Mouse (Mus musculus) common myeloid progenitor, adult 5-6 weeks (primary cell): ENCODE measurements around the gene Ccdc190. TPM values are rescaled to one million over a fixed set of nuclear protein-coding genes. Genes with fewer than 3 reads are reported as not detected.

Experiments used
- ATAC-seq: replicated peaks from 2 replicates; pipeline ENCODE4 v1.8.0; 2016; ENCODE audit warnings: low read depth, mild to moderate bottlenecking, moderate TSS enrichment, inconsistent platforms; ENCODE audit not compliant: poor library complexity, severe bottlenecking
- total RNA-seq: library from RNA; stranded (forward); fragments of 200-1000, 187-1606 nt; gene quantifications from 2 replicates; pipeline ENCODE4 v1.2.3, GENCODE M21; 2017

The Ccdc190 gene
- total RNA-seq, 1 experiment from 2014 or later: not detected

DNA sequence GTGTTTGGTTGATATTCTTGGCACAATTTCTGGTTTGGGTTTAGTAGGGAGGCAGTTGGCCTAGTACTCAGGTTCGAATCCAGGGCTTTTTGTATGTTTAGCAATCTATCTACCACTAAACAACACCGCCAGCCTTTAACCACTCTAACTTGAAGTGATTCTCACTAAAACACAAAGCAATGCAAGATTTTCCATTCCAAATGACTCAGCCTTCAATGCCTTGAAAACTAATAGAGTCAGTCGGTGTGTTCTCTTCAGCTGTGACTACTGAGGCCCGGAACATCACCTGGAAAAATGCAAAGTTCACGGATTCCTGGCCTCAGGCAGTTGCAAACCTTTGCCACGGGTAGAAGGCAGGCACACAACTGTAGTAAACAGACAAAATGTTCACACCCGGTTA lies 3.2 kb downstream of the Ccdc190 start:
- no peak for ATAC-seq

DNA sequence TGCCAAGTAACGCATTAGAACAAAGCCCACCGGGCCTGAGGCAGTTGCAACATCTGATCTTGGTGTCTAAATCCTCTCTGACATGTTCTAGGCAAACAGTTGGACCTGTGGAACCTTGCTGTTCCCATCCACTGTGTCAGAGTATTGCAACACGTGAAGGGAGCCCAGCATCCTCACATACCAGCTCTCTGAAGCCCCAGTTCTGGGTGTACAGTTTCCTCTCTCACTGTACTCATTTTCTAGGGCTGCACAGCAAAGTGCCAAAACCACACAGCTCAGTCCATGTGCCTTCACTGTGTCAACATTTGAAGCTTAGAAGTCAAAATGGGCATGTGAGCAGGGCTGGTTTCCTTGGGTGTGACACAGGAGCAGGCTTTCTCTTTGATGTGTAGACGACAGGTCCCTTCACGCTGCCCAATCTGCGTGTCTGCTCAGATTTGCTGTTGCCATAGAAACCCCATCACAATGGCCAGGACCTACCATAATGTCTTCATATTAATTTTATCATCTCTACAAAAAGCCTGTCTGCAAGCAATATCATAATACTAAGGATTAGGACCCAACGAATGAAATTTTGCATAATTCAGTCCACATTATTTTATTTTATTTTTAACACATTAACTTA lies 3.8 kb downstream of the Ccdc190 start:
- ATAC-seq: no peak

DNA sequence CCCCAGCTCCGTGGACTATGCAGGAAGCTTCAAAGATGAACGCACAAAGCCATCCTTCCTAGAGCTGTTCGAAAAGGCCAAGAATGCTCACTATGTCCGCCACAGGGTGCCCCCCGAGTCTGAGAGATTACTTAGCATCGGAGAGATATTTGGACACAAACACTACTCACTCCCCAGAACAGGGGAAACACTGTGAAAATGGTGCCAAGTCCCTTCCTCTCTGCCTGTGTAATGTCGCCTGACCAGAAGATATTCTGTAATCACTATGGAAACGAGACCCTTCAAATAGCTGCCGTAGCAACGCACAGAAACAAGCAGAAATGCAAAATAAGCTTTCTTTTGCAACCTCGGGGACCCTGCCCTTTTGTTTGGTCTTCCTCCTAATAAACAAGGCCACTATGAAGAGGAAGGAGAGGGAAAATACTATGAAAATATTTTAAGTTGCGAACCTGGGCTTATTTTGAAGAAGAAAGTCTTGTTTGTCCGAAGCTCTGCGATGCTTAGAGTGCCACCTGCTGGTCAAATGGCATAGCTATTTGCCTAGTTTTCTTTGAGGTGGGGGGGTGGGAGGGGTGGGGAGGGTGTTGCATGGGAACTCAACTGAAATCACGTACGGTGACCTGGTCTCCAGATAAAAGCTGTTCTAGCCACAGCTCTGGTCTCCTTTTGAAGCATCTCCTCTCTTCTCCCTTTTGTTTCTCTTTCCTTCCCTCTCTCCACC lies 5.7 kb downstream of the Ccdc190 start:
- ATAC-seq: peak; percentile 53

DNA sequence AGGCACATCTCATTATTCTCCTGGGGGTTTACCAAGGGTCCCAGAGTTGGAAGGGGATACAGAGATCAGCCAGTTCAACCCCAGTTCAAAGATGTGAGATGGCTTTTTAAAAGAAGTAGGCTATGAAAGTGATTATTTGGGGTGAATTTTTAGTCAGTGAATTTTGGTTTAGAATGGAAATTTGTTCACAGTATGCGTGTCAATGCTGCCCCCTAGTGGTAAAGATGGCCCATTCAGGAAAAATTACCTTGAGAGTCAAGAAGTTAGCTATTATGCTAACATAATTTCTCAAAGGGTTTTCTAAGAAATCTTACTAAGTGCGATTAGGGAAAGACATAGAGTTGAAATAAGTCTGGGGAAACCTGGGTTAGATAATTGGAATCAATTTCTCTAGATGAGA lies 10.9 kb downstream of the Ccdc190 start:
- peak; percentile 69 for ATAC-seq

DNA sequence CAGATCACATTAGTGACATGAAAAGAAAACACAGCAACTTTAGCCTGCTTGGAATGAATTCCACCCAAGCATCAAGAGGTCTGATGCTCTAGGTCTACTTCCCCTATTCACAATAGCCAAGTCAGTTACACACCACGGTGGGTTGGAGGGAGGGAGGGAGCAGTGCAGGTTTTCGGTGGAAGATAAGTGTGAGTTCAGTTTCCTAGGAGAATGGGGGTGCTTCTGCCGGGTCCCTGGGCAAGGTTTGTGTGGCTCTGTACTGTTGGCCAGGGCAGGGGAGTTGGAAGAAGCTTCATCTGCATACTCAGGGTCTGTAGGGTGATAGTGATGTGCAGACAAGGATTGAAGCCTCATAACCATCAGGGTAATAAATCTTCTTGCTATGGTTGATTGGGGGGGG lies 17.6 kb downstream of the Ccdc190 start:
- ATAC-seq: no peak

DNA sequence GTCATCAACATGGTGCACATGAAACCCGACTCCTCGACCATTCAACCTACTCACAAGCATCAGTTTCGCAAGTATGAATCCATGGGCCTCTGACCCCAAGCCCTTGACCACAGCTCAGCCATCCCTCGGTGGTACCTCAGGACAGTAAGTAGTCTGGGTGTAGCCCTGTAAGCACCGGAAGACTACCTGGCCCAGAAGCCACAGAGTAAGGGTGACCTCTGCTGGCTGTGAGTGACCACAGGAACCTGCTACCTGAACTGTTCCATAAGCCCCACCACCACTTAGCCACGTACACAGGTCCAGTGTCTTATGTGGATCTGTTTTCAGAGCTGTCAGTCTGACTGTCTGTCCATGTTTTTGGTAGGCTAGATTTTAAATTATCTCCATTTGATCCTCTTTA lies 19.2 kb downstream of the Ccdc190 start:
- no peak for ATAC-seq

DNA sequence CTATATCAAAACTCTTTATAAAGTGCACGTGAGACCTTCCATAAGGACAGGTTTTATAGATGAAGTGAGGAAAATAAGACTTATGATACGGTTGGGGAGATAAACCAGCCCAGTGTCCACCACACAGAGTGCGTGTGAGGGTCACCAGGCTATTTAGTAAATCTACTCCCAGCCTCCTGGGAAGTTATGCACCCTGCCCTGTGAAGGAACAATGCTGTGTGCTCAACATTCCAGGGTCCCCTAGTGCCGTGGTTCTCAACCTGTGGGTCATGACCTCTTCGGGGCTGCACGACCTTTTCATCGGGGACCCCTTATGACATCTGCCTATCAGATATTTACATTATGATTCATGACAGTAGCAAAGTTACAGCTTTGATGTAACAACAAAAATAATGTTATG lies 19.8 kb downstream of the Ccdc190 start:
- ATAC-seq: no peak

DNA sequence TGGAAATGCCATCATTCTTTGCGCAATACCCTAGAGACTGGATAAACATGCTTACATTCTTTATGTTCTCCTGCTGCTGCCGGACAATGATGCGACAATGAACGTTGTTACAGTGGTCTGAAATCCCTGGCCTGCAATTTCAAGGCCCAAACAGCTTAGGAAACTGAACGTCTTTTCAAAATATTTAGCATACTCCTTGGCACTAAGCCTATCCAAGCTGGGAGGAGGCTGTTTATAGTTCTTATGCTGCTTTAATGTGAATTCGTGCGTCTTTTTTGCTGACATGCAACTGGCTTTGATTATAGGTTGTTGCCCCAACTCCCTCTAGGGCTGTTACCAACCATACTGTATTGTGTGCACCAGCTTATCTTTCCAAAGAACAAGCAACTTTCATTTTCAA lies 20.4 kb downstream of the Ccdc190 start:
- ATAC-seq: no peak

DNA sequence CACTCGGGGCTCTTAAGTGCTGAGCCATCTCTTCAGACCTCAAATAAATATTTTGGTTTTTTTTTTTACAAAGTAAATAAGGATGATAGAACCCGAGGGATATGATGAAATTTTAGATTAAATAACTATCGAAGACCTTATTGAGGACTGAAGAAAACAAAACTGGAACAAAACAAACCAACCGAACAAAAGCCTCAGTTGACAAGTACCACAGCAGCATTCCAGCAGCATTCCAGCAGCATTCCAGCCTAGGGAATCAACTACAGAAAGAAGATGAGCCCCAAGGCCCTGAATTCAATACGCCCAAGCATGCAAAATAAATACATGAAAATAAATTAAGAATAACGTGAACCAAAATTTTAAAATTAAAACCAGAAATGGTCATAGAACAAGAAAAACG lies 21.5 kb downstream of the Ccdc190 start:
- ATAC-seq: no peak

DNA sequence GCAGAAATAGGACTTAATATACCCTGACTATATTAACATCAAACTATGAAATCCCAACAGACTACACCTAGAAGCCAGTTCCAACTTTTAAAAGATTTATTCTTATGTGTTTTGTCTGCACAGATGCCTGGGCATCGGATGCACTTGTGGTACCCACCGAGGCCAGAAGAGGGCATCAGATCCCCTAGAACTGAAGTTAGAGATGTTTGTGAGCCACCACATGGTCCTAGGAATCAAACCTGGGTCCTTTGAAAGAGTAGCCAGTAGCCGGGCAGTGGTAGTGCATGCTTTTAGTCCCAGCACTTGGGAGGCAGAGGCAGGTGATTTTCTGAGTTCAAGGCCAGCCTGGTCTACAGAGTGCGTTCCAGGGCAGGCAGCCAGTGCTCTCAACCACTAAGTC lies 22.2 kb downstream of the Ccdc190 start:
- 0 out of 2 replicates have a peak, but pooled peaks have one; percentile 32 for ATAC-seq

DNA sequence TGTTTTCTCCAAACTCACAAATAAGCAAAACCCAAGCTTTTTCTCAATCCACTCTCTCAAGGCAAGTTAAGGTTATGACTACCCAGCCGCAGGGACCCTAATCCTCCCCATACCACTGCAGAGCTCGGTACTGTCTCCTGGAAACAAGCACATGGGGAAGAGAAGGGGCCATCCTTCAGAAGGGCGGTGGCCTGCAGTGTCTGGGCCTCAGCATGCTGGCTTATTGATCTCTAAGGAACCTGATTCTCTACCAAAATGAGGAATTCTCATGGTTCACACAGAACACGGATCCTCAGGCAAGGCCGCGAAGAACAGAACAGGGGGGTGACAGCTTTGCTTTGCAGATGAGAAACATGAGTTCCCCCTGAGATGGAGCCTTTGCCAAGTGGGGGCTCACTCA lies 23.1 kb downstream of the Ccdc190 start:
- ATAC-seq: no peak

DNA sequence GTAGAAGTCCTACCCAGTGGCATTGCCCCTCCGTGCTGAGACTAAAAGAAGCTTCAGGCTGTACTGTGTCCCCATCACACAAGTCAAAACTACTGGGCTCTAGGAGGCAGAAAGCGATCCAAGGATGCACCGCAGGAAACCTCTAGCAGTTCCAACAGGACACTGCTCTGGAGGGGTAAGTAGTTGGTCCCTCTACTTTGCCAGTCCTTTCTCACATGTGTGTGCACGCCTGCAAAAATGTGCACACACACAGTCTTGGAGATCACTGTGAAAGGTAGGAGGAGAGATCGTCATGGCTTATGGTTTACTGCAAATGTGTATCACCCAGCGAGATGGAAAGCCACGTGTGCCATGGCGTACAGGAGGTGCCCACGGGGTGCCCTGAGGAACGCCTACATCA lies 24.2 kb downstream of the Ccdc190 start:
- no peak for ATAC-seq

DNA sequence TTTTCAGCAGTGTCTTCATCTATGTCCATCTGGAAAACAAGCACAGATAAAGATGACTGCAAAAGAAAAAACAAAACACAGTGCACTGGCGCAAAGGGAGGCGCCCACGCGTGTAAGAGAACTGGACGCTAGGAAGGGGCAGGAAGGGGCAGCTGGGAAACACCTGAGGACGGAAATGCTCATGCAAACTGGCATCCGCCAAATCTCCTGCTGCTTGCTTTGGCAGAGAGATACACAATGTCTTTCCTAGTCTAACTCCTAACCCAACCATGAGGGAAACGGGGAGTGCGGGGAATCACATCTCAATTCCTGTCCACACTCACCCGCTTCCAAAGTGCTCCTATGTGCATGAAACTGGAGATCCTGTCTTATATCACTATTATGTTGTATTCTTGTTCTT lies 24.7 kb downstream of the Ccdc190 start:
- ATAC-seq: no peak

DNA sequence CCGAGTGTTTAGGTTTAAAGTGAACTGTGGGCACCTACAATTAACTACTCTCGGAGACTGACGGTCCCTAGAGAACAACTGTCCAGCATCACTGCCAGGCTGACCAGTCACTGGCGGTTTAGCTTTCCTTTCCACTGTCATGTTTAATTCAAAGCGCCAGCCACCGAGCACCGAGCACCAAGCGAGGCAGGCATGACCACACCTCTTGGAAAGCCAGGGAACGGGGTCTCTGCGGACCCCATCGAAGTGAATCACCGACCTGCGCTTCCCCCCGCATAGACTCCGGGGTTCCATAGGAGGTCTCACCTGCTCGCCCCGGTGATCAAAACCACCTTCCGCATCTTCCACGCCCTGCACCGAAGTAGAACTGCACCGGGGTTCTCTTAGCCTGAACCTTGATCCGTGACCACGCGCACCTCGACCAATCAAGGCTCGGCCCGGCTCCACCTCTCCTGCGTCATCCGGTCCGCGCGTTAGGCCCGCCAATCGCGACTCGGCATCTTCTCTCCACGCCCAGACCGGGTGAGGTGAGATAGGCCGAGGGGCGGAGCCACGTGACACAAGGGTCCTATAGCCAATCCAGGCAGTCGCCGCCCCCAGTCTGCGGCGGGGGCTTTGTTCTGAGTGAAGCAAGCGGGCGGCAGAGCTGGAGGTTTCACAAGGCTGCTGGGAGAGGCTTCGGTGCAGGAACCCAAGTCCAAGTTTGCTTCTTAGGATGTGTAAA lies 40.5 kb downstream of the Ccdc190 start, which contains the start of gene Hsd17b7:
TSS of gene Hsd17b7 (minus strand) at position 450 of the 724 bp plus-strand sequence.
- ATAC-seq: peak; percentile 98

DNA sequence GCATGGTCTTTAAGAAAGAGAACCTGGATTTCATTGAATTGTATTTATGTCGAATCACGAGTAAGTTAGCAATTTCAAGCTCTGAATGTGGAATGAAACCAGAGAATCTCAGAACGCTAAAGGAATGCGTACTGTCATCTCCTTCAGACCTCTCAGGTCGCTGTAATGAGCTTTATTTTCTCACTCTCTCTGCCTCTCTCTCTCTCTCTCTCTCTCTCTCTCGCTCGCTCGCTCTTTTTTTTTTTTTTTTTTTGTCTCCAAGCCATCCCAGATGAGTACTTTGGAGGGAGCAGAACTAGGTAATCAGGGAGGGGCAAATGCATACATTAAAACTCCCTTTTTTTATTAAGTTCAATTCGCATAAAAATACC lies 41.1 kb downstream of the Ccdc190 start:
- ATAC-seq: peak; percentile 37

DNA sequence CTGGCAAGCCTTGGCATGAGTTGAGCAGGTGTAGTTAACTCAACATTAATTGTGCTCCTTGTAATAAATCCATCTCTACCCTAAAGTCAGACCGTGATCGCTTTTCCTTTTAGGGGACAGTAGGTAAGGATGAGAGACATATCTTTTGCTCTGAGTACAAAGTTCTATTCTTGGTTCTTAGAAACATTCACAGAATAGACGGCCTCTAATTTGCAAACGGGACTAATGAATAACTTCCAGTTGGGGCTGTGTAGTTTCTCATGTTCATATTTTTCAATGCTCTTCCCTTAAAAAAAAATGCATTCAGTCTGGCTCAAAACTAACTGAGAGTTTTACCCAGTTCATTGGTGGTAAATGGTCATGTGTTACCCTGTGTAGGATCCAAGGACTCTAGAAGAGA lies 42.5 kb downstream of the Ccdc190 start:
- ATAC-seq: no peak

DNA sequence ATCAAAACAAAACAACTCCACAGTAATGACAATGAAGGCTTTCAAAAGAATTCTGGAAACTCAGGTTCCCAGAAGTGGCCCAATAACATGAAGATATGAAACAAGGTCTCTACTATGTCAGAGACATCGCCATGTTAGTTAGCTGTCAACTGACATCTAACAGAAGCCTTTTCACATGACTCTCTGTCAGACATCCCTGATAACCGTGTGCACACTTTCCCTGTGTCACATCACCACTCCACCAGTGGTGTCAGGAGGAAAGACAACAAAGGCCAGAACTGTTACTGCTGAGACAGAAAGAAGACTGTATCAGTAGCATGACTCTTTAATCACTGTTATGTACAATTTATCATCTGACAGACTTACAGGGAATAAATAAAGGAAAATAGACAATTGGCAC lies 43.5 kb downstream of the Ccdc190 start:
- no peak for ATAC-seq

DNA sequence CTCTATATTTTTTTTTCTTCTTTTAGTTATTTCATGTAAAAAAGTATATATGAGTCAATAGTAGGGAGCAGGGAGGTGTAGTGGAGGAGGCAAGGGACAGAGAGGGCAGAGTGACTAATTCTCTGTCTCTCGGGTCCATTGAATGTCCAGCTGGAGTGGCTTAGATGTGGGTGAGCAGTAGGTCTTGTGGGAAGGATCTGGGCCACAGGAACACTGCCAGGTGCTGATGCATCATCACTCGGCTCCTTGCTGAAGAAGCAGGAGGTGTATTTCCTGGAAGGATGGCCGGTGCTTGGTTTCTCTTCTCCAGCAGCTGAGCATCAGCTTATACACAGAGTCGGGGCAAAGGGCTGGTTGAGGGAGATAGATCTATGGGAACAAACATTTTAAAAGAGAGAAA lies 49.2 kb downstream of the Ccdc190 start:
- no peak for ATAC-seq
